Comparison of ENCODE assay signal across 7 mouse cellular contexts in genomic region chr2:69584117-69584933, GRCm38 (mm10). TPM values are rescaled to one million over a fixed set of nuclear protein-coding genes. Genes with fewer than 3 reads are reported as not detected.
DNase-seq lines count a peak whose midpoint lies in the region; ATAC-seq and TF ChIP-seq lines count a peak whose summit lies in the region.

No protein-coding gene starts in this region.

- no peak for ATAC-seq in heart, embryonic 16.5 days (replicated peaks; ENCODE audit: extremely low read depth, insufficient read depth, low FRiP score)
- ATAC-seq in midbrain, embryonic 12.5 days (ENCODE audit: low FRiP score, low read depth), result peak; percentile 72

- peaks cover 7% of the 10 kb centered on the region; the same call in 1 of the 2 replicates for H3K27me3 ChIP-seq in ES-Bruce4 (ENCODE audit: control insufficient read depth, insufficient read depth, low read length, poor library complexity, severe bottlenecking)
- peaks cover 30% of the 10 kb centered on the region for H3K27me3 ChIP-seq in heart, embryonic 16.5 days (ENCODE audit: control insufficient read depth, insufficient read depth, low read length)
- peaks cover 61% of the 10 kb centered on the region for H3K27me3 ChIP-seq in midbrain, embryonic 12.5 days

- no peak for TF ChIP-seq CTCF in ES-Bruce4 (IDR thresholded peaks at IDR 0.05; ENCODE audit: low read depth, low read length)

- no peak for TF ChIP-seq POLR2A in ES-Bruce4 (IDR thresholded peaks at IDR 0.05; ENCODE audit: insufficient read depth, low read length)

- H3K27ac ChIP-seq in ES-Bruce4 (ENCODE audit: insufficient read depth, low read length), result no peak overlapping the region
- H3K27ac ChIP-seq in heart, embryonic 16.5 days (ENCODE audit: low read length), result no peak overlapping the region
- peak overlapping the region; percentile 7; the same call in 1 of the 2 replicates for H3K27ac ChIP-seq in midbrain, embryonic 12.5 days (replicated peaks)

- H3K4me2 ChIP-seq in heart, embryonic 16.5 days (ENCODE audit: low read depth, low read length), result peak overlapping the region; percentile 81
- peak overlapping the region; percentile 72 for H3K4me2 ChIP-seq in midbrain, embryonic 12.5 days (replicated peaks)

- peak overlapping the region; percentile 16 for H3K4me3 ChIP-seq in ES-Bruce4 (ENCODE audit: low read depth, low read length)
- peak overlapping the region; percentile 56 for H3K4me3 ChIP-seq in heart, embryonic 16.5 days (ENCODE audit: low read length)
- peak overlapping the region; percentile 58 for H3K4me3 ChIP-seq in midbrain, embryonic 12.5 days

- TF ChIP-seq EP300 in ES-Bruce4 (IDR thresholded peaks at IDR 0.05; ENCODE audit: insufficient read depth, low read depth, low read length), result no peak

- H3K9ac ChIP-seq in ES-Bruce4 (ENCODE audit: low read depth, poor library complexity, severe bottlenecking), result no peak overlapping the region
- peak overlapping the region; percentile 43 for H3K9ac ChIP-seq in heart, embryonic 16.5 days (ENCODE audit: low read length)
- no peak overlapping the region; the same call in 1 of the 2 replicates for H3K9ac ChIP-seq in midbrain, embryonic 12.5 days (replicated peaks)

- peak; percentile 39 for DNase-seq in ZHBTc4 (ENCODE audit: low read depth, low spot score)
- no peak for DNase-seq in cerebellum, adult 9-10 months
- no peak for DNase-seq in adrenal gland, postnatal 36 days
- DNase-seq in thymus, postnatal 36 days, result no peak

- WGBS in heart, embryonic 16.5 days, result 2% methylated on average over 20 of the region's 20 CpGs
- 3% methylated on average over 20 of the region's 20 CpGs for WGBS in midbrain, embryonic 12.5 days

- H3K4me1 ChIP-seq in ES-Bruce4 (ENCODE audit: control insufficient read depth, insufficient read depth, low read length), result no peaks in the 10 kb centered on the region
- peaks cover 19% of the 10 kb centered on the region for H3K4me1 ChIP-seq in heart, embryonic 16.5 days (ENCODE audit: control insufficient read depth, insufficient read depth, low read length)
- H3K4me1 ChIP-seq in midbrain, embryonic 12.5 days, result peaks cover 38% of the 10 kb centered on the region

- no peaks in the 10 kb centered on the region for H3K36me3 ChIP-seq in ES-Bruce4 (ENCODE audit: control insufficient read depth, insufficient read depth, low read length, poor library complexity, severe bottlenecking)
- H3K36me3 ChIP-seq in heart, embryonic 16.5 days (ENCODE audit: control insufficient read depth, insufficient read depth), result no peaks in the 10 kb centered on the region
- H3K36me3 ChIP-seq in midbrain, embryonic 12.5 days, result no peaks in the 10 kb centered on the region

- no peaks in the 10 kb centered on the region for H3K9me3 ChIP-seq in ES-Bruce4 (replicated peaks; ENCODE audit: control insufficient read depth, insufficient read depth, low read length, poor library complexity, severe bottlenecking)
- no peaks in the 10 kb centered on the region for H3K9me3 ChIP-seq in heart, embryonic 16.5 days (replicated peaks; ENCODE audit: control insufficient read depth, low read length)
- no peaks in the 10 kb centered on the region for H3K9me3 ChIP-seq in midbrain, embryonic 12.5 days

RNA-seq across cellular contexts. Expression of gene Lrp2, which starts 1.5 kb away (rescaled TPM):
- polyA plus RNA-seq in ES-Bruce4 (2011; ENCODE audit: insufficient read depth, insufficient read length, low read depth, missing spikeins), result 92.6 and 92.9 TPM in 2 replicates
- 0.21 and 0.35 TPM in 2 replicates for polyA plus RNA-seq in heart, embryonic 16.5 days (2015; fragmentation: Nextera tagmentation; extraction: Ambion mirVana)
- 5.7 and 6.9 TPM in 2 replicates for polyA plus RNA-seq in midbrain, embryonic 12.5 days (2016; fragmentation: Nextera tagmentation; extraction: Ambion mirVana)
- under 1 TPM; 0.43 to 0.53 TPM for total RNA-seq in adrenal gland, postnatal 36 days (2021)

Comparison
In these comparisons a context has a peak if more than half of its experiments do, and no peak if none do; other contexts are left out.
1. RNA of gene Lrp2, which starts 1.5 kb away (polyA plus RNA-seq): 92.6 to 92.9 TPM in ES-Bruce4; 5.7 to 6.9 TPM in midbrain, embryonic 12.5 days and 0.21 to 0.35 TPM in heart, embryonic 16.5 days; every median in the first group is over 10 times any median in the second.
2. Peak in every context shown above with its lines, with median percentiles within 50 percentile points of each other: H3K4me3 ChIP-seq.